Mouse (Mus musculus) frontal cortex, postnatal 36 days (tissue): ENCODE data around the gene Pipox.

Experiments
- DNase-seq, 2 experiments: peaks; one replicate each; pipeline ENCODE4 v3.0.0; 2022; ENCODE audit warnings: low spot score in 2 of 2

Gene Pipox

GRCm38 (mm10) chr11:77893787-77894718 lies at the start of gene Pipox:
Gene Pipox, minus strand, starts transcription at chr11:77894096.
- DNase-seq: peak; percentile 74 to 75

- DNase-seq: no peak
These were observed 48.3 kb upstream of the Pipox start for GRCm38 (mm10) chr11:77942230-77942629.

- no peak for DNase-seq
These were observed 43.9 kb upstream of the Pipox start for GRCm38 (mm10) chr11:77937649-77938410.

- no peak for DNase-seq
These were observed 43.0 kb upstream of the Pipox start for GRCm38 (mm10) chr11:77936846-77937245.

GRCm38 (mm10) chr11:77934568-77935311 lies 40.8 kb upstream of the Pipox start:
- DNase-seq: no peak

GRCm38 (mm10) chr11:77934111-77934521 lies 40.2 kb upstream of the Pipox start:
- DNase-seq: no peak

GRCm38 (mm10) chr11:77932576-77932975 lies 38.7 kb upstream of the Pipox start:
- no peak for DNase-seq

- DNase-seq: peak in 1 of 2 experiments; percentile 12
These were observed 37.9 kb upstream of the Pipox start for GRCm38 (mm10) chr11:77931541-77932433.

- peak; percentile 79 to 84 for DNase-seq
These were observed 37.0 kb upstream of the Pipox start, which contains the start of gene Sez6 for GRCm38 (mm10) chr11:77930751-77931540. Gene Sez6, plus strand, starts transcription at chr11:77930800.

GRCm38 (mm10) chr11:77927837-77928236 lies 33.9 kb upstream of the Pipox start:
- no peak for DNase-seq

- no peak for DNase-seq
These were observed 32.8 kb upstream of the Pipox start for GRCm38 (mm10) chr11:77926666-77927065.

GRCm38 (mm10) chr11:77925836-77926657 lies 32.2 kb upstream of the Pipox start:
- DNase-seq: no peak

GRCm38 (mm10) chr11:77923285-77923684 lies 29.4 kb upstream of the Pipox start:
- no peak for DNase-seq

- DNase-seq: no peak
These were observed 23.3 kb upstream of the Pipox start for GRCm38 (mm10) chr11:77917166-77917565.

- no peak for DNase-seq
These were observed 22.8 kb upstream of the Pipox start for GRCm38 (mm10) chr11:77916741-77917140.

GRCm38 (mm10) chr11:77914598-77915260 lies 20.8 kb upstream of the Pipox start:
- no peak for DNase-seq

GRCm38 (mm10) chr11:77913505-77913904 lies 19.6 kb upstream of the Pipox start:
- no peak for DNase-seq

- DNase-seq: no peak
These were observed 15.9 kb upstream of the Pipox start for GRCm38 (mm10) chr11:77909776-77910175.

GRCm38 (mm10) chr11:77909376-77909775 lies 15.5 kb upstream of the Pipox start:
- no peak for DNase-seq
